Mouse (Mus musculus) myocyte (in vitro differentiated cells): ENCODE data around the gene Kif1a.

Experiments
- CEBPB ChIP-seq: IDR thresholded peaks from 2 replicates; pipeline ENCODE4 v1.6.1; 2011; ENCODE audit warnings: mild to moderate bottlenecking, moderate library complexity; ENCODE audit not compliant: poor library complexity, insufficient read depth, severe bottlenecking
- E2F4 ChIP-seq: IDR thresholded peaks from one replicate; pipeline ENCODE4 v1.6.1; 2011; ENCODE audit warnings: mild to moderate bottlenecking, control low read depth, moderate library complexity; ENCODE audit not compliant: insufficient read depth
- MAX ChIP-seq: IDR thresholded peaks from one replicate; pipeline ENCODE4 v1.6.1; 2011; ENCODE audit warnings: low read depth, mild to moderate bottlenecking, control low read depth
- MYOG ChIP-seq, 3 experiments: IDR thresholded peaks; one replicate each; pipeline ENCODE4 v1.6.1; 2011; ENCODE audit warnings: control low read depth in 2 of 3, low read depth in 2 of 3, mild to moderate bottlenecking in 2 of 3; ENCODE audit not compliant: insufficient read length in 2 of 3, control insufficient read depth in 1 of 3, insufficient read depth in 1 of 3
- POLR2A ChIP-seq: IDR thresholded peaks from one replicate; pipeline ENCODE4 v1.6.1; 2011; ENCODE audit warnings: low read depth, mild to moderate bottlenecking, control low read depth, moderate library complexity; ENCODE audit not compliant: insufficient read length
- POLR2AphosphoS2 ChIP-seq: IDR thresholded peaks from one replicate; pipeline ENCODE4 v1.6.1; 2011; ENCODE audit warnings: low read depth, control low read depth; ENCODE audit not compliant: insufficient read length
- TCF12 ChIP-seq: IDR thresholded peaks from one replicate; pipeline ENCODE4 v1.6.1; 2011; ENCODE audit warnings: mild to moderate bottlenecking, control low read depth; ENCODE audit not compliant: poor library complexity, insufficient read depth, severe bottlenecking
- USF1 ChIP-seq: IDR thresholded peaks from one replicate; pipeline ENCODE4 v1.6.1; 2011; ENCODE audit warnings: low read depth, mild to moderate bottlenecking, control low read depth, moderate library complexity

- TF ChIP-seq POLR2A (no peak), MAX (no peak), TCF12 (no peak), CEBPB (no peak), E2F4 (no peak), USF1 (no peak), MYOG (IDR thresholded peaks at IDR 0.05; ENCODE audit: control insufficient read depth in 1 of 3, insufficient read depth in 1 of 3, insufficient read length in 2 of 3, low read depth in 2 of 3) (no peak), POLR2AphosphoS2 (no peak)
Measured at GRCm38 (mm10) chr1:93102700-93103099, 949 bp upstream of the Kif1a start.
